Mouse (Mus musculus) neural tube, embryonic 11.5 days (tissue): ENCODE results near the gene Itga5. TPM values are rescaled to one million over a fixed set of nuclear protein-coding genes. Genes with fewer than 3 reads are reported as not detected.

Experiments used
- ATAC-seq: fragments of 200-750 bp; cut with Nextera tagmentation; 2 replicates; pipeline ENCODE4 v1.8.0; 2017; ENCODE audit warnings: moderate number of reproducible peaks, mild to moderate bottlenecking, moderate TSS enrichment, moderate library complexity; ENCODE audit not compliant: insufficient read depth, low FRiP score, low TSS enrichment
- DNase-seq: peaks from one replicate; pipeline ENCODE4 v3.0.0-alpha.2; 2015; ENCODE audit warnings: low spot score
- H3K27ac ChIP-seq: fragments of 300-500 bp; sonication (generic); 2 replicates; pipeline ENCODE4 v1.5.1; 2014; ENCODE audit warnings: low read depth, mild to moderate bottlenecking, low read length
- H3K27me3 ChIP-seq: fragments of 300-500 bp; sonication (generic); 2 replicates; pipeline ENCODE4 v1.6.1; 2014; ENCODE audit warnings: mild to moderate bottlenecking, low read length, mixed read lengths; ENCODE audit not compliant: control insufficient read depth, insufficient read depth
- H3K36me3 ChIP-seq: fragments of 300-500 bp; sonication (generic); 2 replicates; pipeline ENCODE4 v1.6.1; 2014; ENCODE audit warnings: mild to moderate bottlenecking, low read length, moderate library complexity, mixed read lengths; ENCODE audit not compliant: control insufficient read depth, insufficient read depth
- H3K4me1 ChIP-seq: fragments of 300-500 bp; sonication (generic); 2 replicates; pipeline ENCODE4 v1.6.1; 2014; ENCODE audit warnings: low read length, mixed read lengths; ENCODE audit not compliant: control insufficient read depth, insufficient read depth
- H3K4me2 ChIP-seq: fragments of 300-500 bp; sonication (generic); 2 replicates; pipeline ENCODE4 v1.6.1; 2014; ENCODE audit warnings: low read depth, mild to moderate bottlenecking, moderate library complexity
- H3K4me3 ChIP-seq: fragments of 300-500 bp; sonication (generic); 2 replicates; pipeline ENCODE4 v1.5.1; 2014; ENCODE audit warnings: low read depth, low read length
- H3K9ac ChIP-seq: fragments of 300-500 bp; sonication (generic); 2 replicates; pipeline ENCODE4 v1.6.1; 2014; ENCODE audit warnings: mild to moderate bottlenecking, low read length
- H3K9me3 ChIP-seq: fragments of 300-500 bp; sonication (generic); 2 replicates; pipeline ENCODE4 v1.6.1; 2016; ENCODE audit warnings: low read length; ENCODE audit not compliant: control insufficient read depth
- WGBS: fragments of 180-500 bp; shearing (Covaris S2); extraction: QIAGEN DNeasy Blood & Tissue Kit; methylation state at CpG from one replicate; pipeline ENCODE4 v1.1.7; 2014; 5-methylcytosine and 5-hydroxymethylcytosine counted together
- polyA plus RNA-seq: library from polyadenylated mRNA; unstranded; fragments of >200 nt; fragmentation: Nextera tagmentation; extraction: Ambion mirVana; gene quantifications from 2 replicates; pipeline ENCODE4 v1.2.1, GENCODE M21; 2014

Gene Itga5
- polyA plus RNA-seq, 1 experiment from 2014 or later, result 21.3 TPM

GRCm38 (mm10) chr15:103369123-103369522 lies 2.6 kb upstream of the Itga5 start:
- Histone ChIP-seq H3K36me3 (no peaks in the 10 kb centered on the region), H3K4me3 (no peak overlapping the region), H3K4me1 (peaks cover 3% of the 10 kb centered on the region; the same call in 1 of the 2 replicates), H3K27me3 (no peaks in the 10 kb centered on the region), H3K9me3 (no peaks in the 10 kb centered on the region), H3K9ac (no peak overlapping the region), H3K4me2 (no peak overlapping the region), H3K27ac (no peak overlapping the region)
- WGBS, result 72% methylated on average over 1 of the region's 1 CpGs
- DNase-seq (no peak), ATAC-seq (no peak)

GRCm38 (mm10) chr15:103368179-103368940 lies 1.8 kb upstream of the Itga5 start:
- Histone ChIP-seq H3K36me3 (no peaks in the 10 kb centered on the region), H3K27ac (no peak overlapping the region), H3K9me3 (no peaks in the 10 kb centered on the region), H3K4me2 (no peak overlapping the region), H3K4me3 (no peak overlapping the region), H3K27me3 (no peaks in the 10 kb centered on the region), H3K4me1 (peaks cover 3% of the 10 kb centered on the region; the same call in 1 of the 2 replicates), H3K9ac (no peak overlapping the region)
- 92% methylated on average over 4 of the region's 4 CpGs for WGBS
- no peak for ATAC-seq
- no peak for DNase-seq

- Histone ChIP-seq H3K4me3 (peak overlapping the region; percentile 73), H3K9ac (peak overlapping the region; percentile 78), H3K27ac (peak overlapping the region; percentile 24; the same call in 1 of the 2 replicates), H3K4me2 (peak overlapping the region; percentile 95), H3K4me1 (peaks cover 3% of the 10 kb centered on the region; the same call in 1 of the 2 replicates), H3K27me3 (no peaks in the 10 kb centered on the region), H3K9me3 (no peaks in the 10 kb centered on the region), H3K36me3 (no peaks in the 10 kb centered on the region)
- peak; percentile 36 for ATAC-seq
- DNase-seq, result peak; percentile 63
- WGBS, result under 1% methylated on average over 51 of the region's 51 CpGs
Observed at GRCm38 (mm10) chr15:103365471-103366375, 840 bp downstream of the Itga5 start.

- WGBS, result 63% methylated on average over 4 of the region's 4 CpGs
- Histone ChIP-seq H3K9me3 (no peaks in the 10 kb centered on the region), H3K27me3 (no peaks in the 10 kb centered on the region), H3K36me3 (no peaks in the 10 kb centered on the region), H3K4me3 (peak overlapping the region; percentile 73), H3K27ac (no peak overlapping the region), H3K9ac (no peak overlapping the region; the same call in 1 of the 2 replicates), H3K4me1 (peaks cover 3% of the 10 kb centered on the region; the same call in 1 of the 2 replicates), H3K4me2 (peak overlapping the region; percentile 95)
- ATAC-seq, result no peak
- DNase-seq, result no peak
Observed at GRCm38 (mm10) chr15:103364761-103365160, 1.8 kb downstream of the Itga5 start.

GRCm38 (mm10) chr15:103363809-103364208 lies 2.8 kb downstream of the Itga5 start:
- Histone ChIP-seq H3K36me3 (no peaks in the 10 kb centered on the region), H3K9me3 (no peaks in the 10 kb centered on the region), H3K4me3 (no peak overlapping the region), H3K27ac (no peak overlapping the region), H3K9ac (no peak overlapping the region), H3K4me2 (no peak overlapping the region), H3K4me1 (peaks cover 3% of the 10 kb centered on the region; the same call in 1 of the 2 replicates), H3K27me3 (no peaks in the 10 kb centered on the region)
- 52% methylated on average over 1 of the region's 1 CpGs for WGBS
- ATAC-seq, result no peak
- DNase-seq, result no peak

- H3K27me3 ChIP-seq, result no peaks in the 10 kb centered on the region
- WGBS, result 93% methylated on average over 3 of the region's 3 CpGs
- no peaks in the 10 kb centered on the region for H3K36me3 ChIP-seq
- H3K4me1 ChIP-seq, result peaks cover 6% of the 10 kb centered on the region; the same call in 1 of the 2 replicates
- H3K9me3 ChIP-seq, result no peaks in the 10 kb centered on the region
- no peak overlapping the region for H3K4me3 ChIP-seq
- H3K27ac ChIP-seq, result no peak overlapping the region
- H3K4me2 ChIP-seq, result no peak overlapping the region
- no peak overlapping the region for H3K9ac ChIP-seq
- no peak for DNase-seq
- ATAC-seq, result no peak
Observed at GRCm38 (mm10) chr15:103362950-103363349, 3.6 kb downstream of the Itga5 start.

GRCm38 (mm10) chr15:103362333-103362732 lies 4.2 kb downstream of the Itga5 start:
- Histone ChIP-seq H3K36me3 (no peaks in the 10 kb centered on the region), H3K4me1 (peaks cover 6% of the 10 kb centered on the region; the same call in 1 of the 2 replicates), H3K4me2 (no peak overlapping the region), H3K27me3 (no peaks in the 10 kb centered on the region), H3K4me3 (no peak overlapping the region), H3K27ac (no peak overlapping the region), H3K9me3 (no peaks in the 10 kb centered on the region), H3K9ac (no peak overlapping the region)
- WGBS, result 90% methylated on average over 6 of the region's 7 CpGs
- no peak for ATAC-seq
- DNase-seq, result no peak

GRCm38 (mm10) chr15:103361269-103361668 lies 5.3 kb downstream of the Itga5 start:
- H3K9ac ChIP-seq, result no peak overlapping the region
- no peaks in the 10 kb centered on the region for H3K27me3 ChIP-seq
- 56% methylated on average over 1 of the region's 1 CpGs for WGBS
- H3K4me1 ChIP-seq, result peaks cover 6% of the 10 kb centered on the region; the same call in 1 of the 2 replicates
- H3K36me3 ChIP-seq, result no peaks in the 10 kb centered on the region
- DNase-seq (no peak), ATAC-seq (no peak)
- H3K9me3 ChIP-seq, result no peaks in the 10 kb centered on the region
- no peak overlapping the region for H3K4me2 ChIP-seq
- H3K27ac ChIP-seq, result no peak overlapping the region
- no peak overlapping the region for H3K4me3 ChIP-seq
